Mouse (Mus musculus) hindbrain, postnatal 0 days (tissue): ENCODE measurements around the gene Cd320. TPM values are rescaled to one million over a fixed set of nuclear protein-coding genes. Genes with fewer than 3 reads are reported as not detected.
"Not testable (repeated sequence)": the region's sequence is repeated elsewhere in the genome, so short reads cannot be mapped to it uniquely, and the experiment has no call there.

ENCODE experiments used
- ATAC-seq: fragments of 200-750 bp; cut with Nextera tagmentation; 2 replicates; pipeline ENCODE4 v1.8.0; 2017; ENCODE audit warnings: mild to moderate bottlenecking, moderate TSS enrichment, moderate library complexity
- DNase-seq: peaks from one replicate; pipeline ENCODE4 v3.0.0-alpha.2; 2015; ENCODE audit warnings: low spot score
- H3K27ac ChIP-seq: fragments of 300-500 bp; sonication (generic); 2 replicates; pipeline ENCODE4 v1.5.1; 2014; ENCODE audit warnings: mild to moderate bottlenecking
- H3K27me3 ChIP-seq: fragments of 300-500 bp; sonication (generic); 2 replicates; pipeline ENCODE4 v1.6.1; 2014; ENCODE audit warnings: low read length, mixed read lengths; ENCODE audit not compliant: insufficient read depth
- H3K36me3 ChIP-seq: fragments of 300-500 bp; sonication (generic); 2 replicates; pipeline ENCODE4 v1.6.1; 2014; ENCODE audit warnings: low read length, mixed read lengths; ENCODE audit not compliant: insufficient read depth
- H3K4me1 ChIP-seq: fragments of 300-500 bp; sonication (generic); 2 replicates; pipeline ENCODE4 v1.6.1; 2014; ENCODE audit warnings: antibody characterized with exemption, low read length, mixed read lengths; ENCODE audit not compliant: insufficient read depth
- H3K4me2 ChIP-seq: fragments of 300-500 bp; sonication (generic); 2 replicates; pipeline ENCODE4 v1.6.1; 2014; ENCODE audit warnings: low read depth, mild to moderate bottlenecking, low read length, moderate library complexity, mixed read lengths
- H3K4me3 ChIP-seq: fragments of 300-500 bp; sonication (generic); 2 replicates; pipeline ENCODE4 v1.5.1; 2014; ENCODE audit warnings: low read length
- H3K9ac ChIP-seq: fragments of 300-500 bp; sonication (generic); replicated peaks from 2 replicates; pipeline ENCODE4 v1.6.1; 2014; ENCODE audit warnings: mild to moderate bottlenecking, low read length, moderate library complexity, mixed read lengths
- H3K9me3 ChIP-seq: fragments of 300-500 bp; sonication (generic); 2 replicates; pipeline ENCODE4 v1.6.1; 2016; ENCODE audit warnings: low read length, mixed read lengths
- CTCF ChIP-seq: IDR thresholded peaks from 2 replicates; pipeline ENCODE4 v1.5.1; 2016; ENCODE audit warnings: antibody characterized with exemption, control low read depth, low read depth
- WGBS: fragments of 180-500 bp; shearing (Covaris S2); extraction: QIAGEN DNeasy Blood & Tissue Kit; methylation state at CpG from one replicate; pipeline ENCODE4 v1.1.7; 2014; 5-methylcytosine and 5-hydroxymethylcytosine counted together
- polyA plus RNA-seq: library from polyadenylated mRNA; unstranded; fragments of >200 nt; fragmentation: Nextera tagmentation; extraction: Ambion mirVana; gene quantifications from 2 replicates; pipeline ENCODE4 v1.2.1, GENCODE M21; 2015
- total RNA-seq: library from RNA; depleted of rRNA; stranded (reverse); fragments of >200 nt; gene quantifications from 2 replicates; pipeline ENCODE4 v1.2.3, GENCODE M21; 2014

Cd320 gene
- total and polyA plus RNA-seq, 2 experiments from 2014 or later: 26.0 to 55.7 TPM

- peak within 1 kb of the TSS; percentile 79 for H3K9ac ChIP-seq
- peak within 1 kb of the TSS; percentile 79 for H3K4me3 ChIP-seq
- H3K27me3 ChIP-seq: no peaks in the 10 kb centered on the region
- no peak for TF ChIP-seq CTCF
- H3K4me1 ChIP-seq: peaks cover 11% of the 10 kb centered on the region
- peaks cover 20% of the 10 kb centered on the region; the same call in 1 of the 2 replicates for H3K36me3 ChIP-seq
- ATAC-seq (peak; percentile 97), DNase-seq (peak; percentile 99)
- H3K9me3 ChIP-seq: no peaks in the 10 kb centered on the region
- WGBS: under 1% methylated on average over 51 of the region's 51 CpGs
- H3K4me2 ChIP-seq: peak within 1 kb of the TSS; percentile 88
- H3K27ac ChIP-seq: peak within 1 kb of the TSS; percentile 82
Observed at GRCm38 (mm10) chr17:33824084-33824996, 18.6 kb upstream of the Cd320 start, which contains the start of the genes Rps28 and Ndufa7. Gene Rps28 (minus strand): TSS chr17:33824562. Gene Ndufa7 (plus strand): TSS chr17:33824572.

GRCm38 (mm10) chr17:33824997-33825330 is 17.9 kb upstream of the Cd320 start:
- peak overlapping the region; percentile 82 for H3K27ac ChIP-seq
- DNase-seq, H3K27me3 ChIP-seq, ATAC-seq, H3K9me3 ChIP-seq: not testable (repeated sequence)
- H3K36me3 ChIP-seq: peaks cover 25% of the 10 kb centered on the region
- peak overlapping the region; percentile 88 for H3K4me2 ChIP-seq
- peak overlapping the region; percentile 79 for H3K4me3 ChIP-seq
- H3K9ac ChIP-seq: peak overlapping the region; percentile 79
- H3K4me1 ChIP-seq: peaks cover 11% of the 10 kb centered on the region
- 10% methylated on average over 6 of the region's 6 CpGs for WGBS

GRCm38 (mm10) chr17:33825462-33825861 is 17.4 kb upstream of the Cd320 start:
- Histone ChIP-seq H3K4me3 (peak overlapping the region; percentile 79), H3K27me3 (no peaks in the 10 kb centered on the region), H3K4me1 (peaks cover 11% of the 10 kb centered on the region), H3K9me3 (no peaks in the 10 kb centered on the region), H3K4me2 (peak overlapping the region; percentile 88), H3K36me3 (peaks cover 27% of the 10 kb centered on the region), H3K27ac (peak overlapping the region; percentile 82; the same call in 1 of the 2 replicates), H3K9ac (peak overlapping the region; percentile 79)
- ATAC-seq (no peak), DNase-seq (no peak)
- TF ChIP-seq CTCF: no peak
- 88% methylated on average over 8 of the region's 8 CpGs for WGBS

GRCm38 (mm10) chr17:33826850-33827249 is 16.0 kb upstream of the Cd320 start:
- no peak overlapping the region for H3K9ac ChIP-seq
- peaks cover 17% of the 10 kb centered on the region for H3K36me3 ChIP-seq
- no peak overlapping the region for H3K27ac ChIP-seq
- no peaks in the 10 kb centered on the region for H3K9me3 ChIP-seq
- peak; percentile 91 for TF ChIP-seq CTCF
- H3K4me1 ChIP-seq: peaks cover 11% of the 10 kb centered on the region
- ATAC-seq (no peak), DNase-seq (peak; percentile 89)
- no peaks in the 10 kb centered on the region for H3K27me3 ChIP-seq
- H3K4me3 ChIP-seq: no peak overlapping the region
- no peak overlapping the region for H3K4me2 ChIP-seq
- WGBS: 0% methylated on average over 3 of the region's 3 CpGs

GRCm38 (mm10) chr17:33828892-33829291 is 14.0 kb upstream of the Cd320 start:
- Histone ChIP-seq H3K4me2 (no peak overlapping the region), H3K27me3 (no peaks in the 10 kb centered on the region), H3K9me3 (no peaks in the 10 kb centered on the region), H3K9ac (no peak overlapping the region), H3K4me3 (no peak overlapping the region), H3K27ac (no peak overlapping the region), H3K4me1 (no peaks in the 10 kb centered on the region), H3K36me3 (peaks cover 15% of the 10 kb centered on the region)
- TF ChIP-seq CTCF: no peak
- 45% methylated on average over 2 of the region's 2 CpGs for WGBS
- ATAC-seq (no peak), DNase-seq (no peak)

- DNase-seq (no peak), ATAC-seq (no peak)
- Histone ChIP-seq H3K9ac (no peak overlapping the region), H3K9me3 (no peaks in the 10 kb centered on the region), H3K36me3 (peaks cover 22% of the 10 kb centered on the region), H3K4me2 (no peak overlapping the region), H3K27ac (no peak overlapping the region), H3K27me3 (no peaks in the 10 kb centered on the region), H3K4me1 (no peaks in the 10 kb centered on the region), H3K4me3 (no peak overlapping the region)
- TF ChIP-seq CTCF: no peak
- WGBS: 85% methylated on average over 10 of the region's 10 CpGs
Observed at GRCm38 (mm10) chr17:33829561-33829960, 13.3 kb upstream of the Cd320 start.

GRCm38 (mm10) chr17:33844196-33844595 is 1.3 kb downstream of the Cd320 start:
- Histone ChIP-seq H3K4me1 (peaks cover 7% of the 10 kb centered on the region; the same call in 1 of the 2 replicates), H3K9ac (peak overlapping the region; percentile 76; the same call in 1 of the 2 replicates), H3K36me3 (no peaks in the 10 kb centered on the region; the same call in 1 of the 2 replicates), H3K4me2 (peak overlapping the region; percentile 95), H3K27ac (no peak overlapping the region), H3K4me3 (peak overlapping the region; percentile 83), H3K9me3 (no peaks in the 10 kb centered on the region), H3K27me3 (no peaks in the 10 kb centered on the region)
- DNase-seq (no peak), ATAC-seq (no peak)
- WGBS: 73% methylated on average over 1 of the region's 1 CpGs
- no peak for TF ChIP-seq CTCF
